Mouse (Mus musculus) MEL (cell line): ENCODE results near the gene Selenon. TPM values are rescaled to one million over a fixed set of nuclear protein-coding genes. Genes with fewer than 3 reads are reported as not detected.

ENCODE experiments used
- DNase-seq: peaks from one replicate; pipeline ENCODE4 v3.0.0; 2011; ENCODE audit warnings: low read depth, low spot score
- H3K27ac ChIP-seq: 2 replicates; pipeline ENCODE4 v1.5.1; 2012; ENCODE audit warnings: low read depth, mild to moderate bottlenecking, control low read depth, low read length, moderate library complexity; ENCODE audit not compliant: control insufficient read depth
- H3K27me3 ChIP-seq, 2 experiments: fragments of 150-350 bp in 1 of 2; sonication (generic) in 1 of 2; 2 replicates each; pipeline ENCODE4 v1.6.1; 2012; ENCODE audit warnings: low read length in 2 of 2, mild to moderate bottlenecking in 2 of 2, improper control_type of control experiment in 1 of 2, moderate library complexity in 1 of 2; ENCODE audit not compliant: insufficient read depth in 2 of 2, control insufficient read depth in 1 of 2
- H3K36me3 ChIP-seq, 2 experiments: 2 replicates each; pipeline ENCODE4 v1.6.1; 2012 to 2014; ENCODE audit warnings: low read length in 2 of 2, improper control_type of control experiment in 1 of 2, inconsistent platforms in 1 of 2, mild to moderate bottlenecking in 1 of 2; ENCODE audit not compliant: insufficient read depth in 2 of 2, control insufficient read depth in 1 of 2
- H3K4me1 ChIP-seq, 2 experiments: fragments of 150-350 bp in 1 of 2; sonication (generic) in 1 of 2; 2 replicates each; pipeline ENCODE4 v1.6.1; 2012; ENCODE audit warnings: low read length in 2 of 2, improper control_type of control experiment in 1 of 2, mild to moderate bottlenecking in 1 of 2; ENCODE audit not compliant: insufficient read depth in 2 of 2, control insufficient read depth in 1 of 2
- H3K4me3 ChIP-seq, 2 experiments: fragments of 150-350 bp in 1 of 2; sonication (generic) in 1 of 2; 2 replicates each; pipeline ENCODE4 v1.5.1; 2012; ENCODE audit warnings: low read depth in 2 of 2, low read length in 2 of 2, mild to moderate bottlenecking in 2 of 2, moderate library complexity in 2 of 2, control low read depth in 1 of 2, improper control_type of control experiment in 1 of 2; ENCODE audit not compliant: control insufficient read depth in 1 of 2, insufficient read depth in 1 of 2
- H3K79me2 ChIP-seq: 2 replicates; pipeline ENCODE4 v1.6.1; 2012; ENCODE audit warnings: mild to moderate bottlenecking, low read length, moderate library complexity; ENCODE audit not compliant: control insufficient read depth, poor library complexity, insufficient read depth
- H3K9ac ChIP-seq: 2 replicates; pipeline ENCODE4 v1.6.1; 2012; ENCODE audit warnings: low read depth, mild to moderate bottlenecking, control low read depth, low read length, moderate library complexity; ENCODE audit not compliant: control insufficient read depth, poor library complexity, severe bottlenecking
- H3K9me3 ChIP-seq: fragments of 150-350 bp; sonication (generic); replicated peaks from 2 replicates; pipeline ENCODE4 v1.6.1; 2012; ENCODE audit warnings: mild to moderate bottlenecking, low read length, improper control_type of control experiment, moderate library complexity; ENCODE audit not compliant: insufficient read depth
- CHD2 ChIP-seq: IDR thresholded peaks from 2 replicates; pipeline ENCODE4 v1.6.1; 2011; ENCODE audit warnings: low read length, improper control_type of control experiment
- CTCF ChIP-seq, 3 experiments: IDR thresholded peaks in 2 of 3; conservative IDR thresholded peaks in 1 of 3; 2 replicates each; pipeline ENCODE4 v1.5.1; 2011 to 2012; ENCODE audit warnings: low read length in 3 of 3, low read depth in 2 of 3, mild to moderate bottlenecking in 2 of 3, improper control_type of control experiment in 1 of 3, inconsistent platforms in 1 of 3, mixed read lengths in 1 of 3, moderate library complexity in 1 of 3; ENCODE audit not compliant: control insufficient read depth in 1 of 3, insufficient read depth in 1 of 3, poor library complexity in 1 of 3, severe bottlenecking in 1 of 3
- E2F4 ChIP-seq: IDR thresholded peaks from 2 replicates; pipeline ENCODE4 v1.6.1; 2011; ENCODE audit warnings: low read depth, low read length, improper control_type of control experiment, borderline replicate concordance
- GATA1 ChIP-seq: IDR thresholded peaks from 2 replicates; pipeline ENCODE4 v1.6.1; 2011; ENCODE audit warnings: low read depth, low read length, improper control_type of control experiment
- MAX ChIP-seq: IDR thresholded peaks from 2 replicates; pipeline ENCODE4 v1.6.1; 2011; ENCODE audit warnings: low read length, improper control_type of control experiment
- MEF2A ChIP-seq: IDR thresholded peaks from 2 replicates; pipeline ENCODE4 v1.6.1; 2014; ENCODE audit warnings: low read depth, mild to moderate bottlenecking, inconsistent platforms, low read length, improper control_type of control experiment; ENCODE audit not compliant: poor library complexity, insufficient replicate concordance, severe bottlenecking; ENCODE audit errors: extremely low read depth
- MXI1 ChIP-seq: IDR thresholded peaks from 2 replicates; pipeline ENCODE4 v1.6.1; 2011; ENCODE audit warnings: mild to moderate bottlenecking, low read depth, low read length, improper control_type of control experiment
- NELFE ChIP-seq: IDR thresholded peaks from 2 replicates; pipeline ENCODE4 v1.6.1; 2011; ENCODE audit warnings: low read depth, low read length, improper control_type of control experiment
- NRF1 ChIP-seq: IDR thresholded peaks from 2 replicates; pipeline ENCODE4 v1.6.1; 2014; ENCODE audit warnings: low read depth, mild to moderate bottlenecking, inconsistent platforms, low read length, improper control_type of control experiment, moderate library complexity; ENCODE audit not compliant: poor library complexity, insufficient read depth, severe bottlenecking
- POLR2A ChIP-seq, 2 experiments: IDR thresholded peaks; 2 replicates each; pipeline ENCODE4 v1.6.1; 2011 to 2012; ENCODE audit warnings: low read length in 2 of 2, mild to moderate bottlenecking in 2 of 2, control low read depth in 1 of 2, improper control_type of control experiment in 1 of 2, low read depth in 1 of 2, moderate library complexity in 1 of 2; ENCODE audit not compliant: control insufficient read depth in 1 of 2, insufficient read depth in 1 of 2, poor library complexity in 1 of 2
- POLR2AphosphoS5 ChIP-seq: IDR thresholded peaks from 2 replicates; pipeline ENCODE4 v1.6.1; 2012; ENCODE audit warnings: low read depth, borderline replicate concordance, mild to moderate bottlenecking, inconsistent platforms, low read length, moderate library complexity, mixed read lengths
- RCOR1 ChIP-seq: IDR thresholded peaks from 2 replicates; pipeline ENCODE4 v1.6.1; 2012; ENCODE audit warnings: low read depth, mild to moderate bottlenecking, inconsistent platforms, low read length, improper control_type of control experiment
- TAL1 ChIP-seq: IDR thresholded peaks from 2 replicates; pipeline ENCODE4 v1.6.1; 2012; ENCODE audit warnings: mild to moderate bottlenecking, inconsistent platforms, low read length, moderate library complexity, mixed read lengths
- TCF12 ChIP-seq: IDR thresholded peaks from 2 replicates; pipeline ENCODE4 v1.6.1; 2014; ENCODE audit warnings: low read depth, mild to moderate bottlenecking, inconsistent platforms, low read length, improper control_type of control experiment, moderate library complexity
- ZC3H11A ChIP-seq: IDR thresholded peaks from 2 replicates; pipeline ENCODE4 v1.6.1; 2012; ENCODE audit warnings: low read depth, mild to moderate bottlenecking, inconsistent platforms, low read length, improper control_type of control experiment
- polyA plus RNA-seq, 2 experiments: library from polyadenylated mRNA; stranded (reverse) in 1 of 2; unstranded in 1 of 2; fragments of >175 nt in 1 of 2; fragments of >200 nt in 1 of 2; gene quantifications; 2 replicates each; pipeline versions ENCODE4 v1.2.1 to v1.2.4; 2012; ENCODE audit warnings: low replicate concordance in 2 of 2, low read depth in 1 of 2; ENCODE audit not compliant: insufficient read length in 2 of 2, insufficient read depth in 1 of 2, missing spikeins in 1 of 2
- total RNA-seq: library from RNA; depleted of rRNA; stranded (reverse); fragments of 300-350 nt; gene quantifications from 2 replicates; pipeline ENCODE4 v1.2.3, GENCODE M21; 2012

Gene Selenon
- total and polyA plus RNA-seq, 3 experiments: 2.9 to 16.3 TPM; not detected in 1

DNA sequence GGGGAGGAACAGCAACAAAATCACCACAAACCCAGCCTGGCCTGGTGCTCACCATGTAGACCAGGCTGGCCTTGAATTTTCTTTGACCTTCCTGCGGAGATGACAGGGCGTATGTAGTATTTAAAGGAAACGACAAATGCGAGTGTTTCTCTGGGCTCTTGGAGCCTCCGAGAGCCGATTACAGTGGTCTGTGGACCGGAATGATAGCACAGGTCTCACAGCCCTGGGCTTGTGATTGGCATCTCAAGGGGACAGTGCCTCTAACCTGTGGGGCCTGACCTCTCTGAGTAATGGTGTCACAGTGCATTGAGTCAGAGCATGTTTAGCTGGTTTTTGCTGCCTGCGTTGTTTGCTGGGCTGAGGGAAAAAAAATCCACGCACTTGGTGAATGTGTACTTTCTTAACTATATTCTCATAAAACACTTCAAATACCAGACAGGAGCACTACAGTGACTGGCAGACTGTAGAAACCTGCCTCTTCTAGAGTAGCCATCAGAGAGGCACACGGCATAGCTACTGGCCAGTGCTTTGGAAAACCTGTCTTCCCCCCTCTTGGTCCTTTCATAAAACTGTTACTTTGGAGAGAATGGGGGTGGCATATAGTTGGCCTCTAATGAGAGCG is 37.5 kb downstream of the Selenon start:
- H3K9ac ChIP-seq: no peak overlapping the region
- H3K27me3 ChIP-seq: no peaks in the 10 kb centered on the region
- H3K36me3 ChIP-seq: peaks cover 0 to 15% of the 10 kb centered on the region in 2 experiments; a peak in 3 of 4 replicates
- H3K27ac ChIP-seq: no peak overlapping the region
- no peak for DNase-seq
- no peaks in the 10 kb centered on the region for H3K9me3 ChIP-seq
- TF ChIP-seq NELFE (no peak), ZC3H11A (no peak), POLR2A (IDR thresholded peaks at IDR 0.05; ENCODE audit: control insufficient read depth in 1 of 2, insufficient read depth in 1 of 2, low read depth in 1 of 2, low read length in 2 of 2, poor library complexity in 1 of 2) (no peak), TCF12 (no peak), POLR2AphosphoS5 (no peak), MAX (no peak), E2F4 (no peak), MXI1 (no peak), NRF1 (no peak), CTCF (IDR thresholded peaks at IDR 0.05 in 2 of 3, conservative IDR thresholded peaks at IDR 0.05 in 1 of 3; ENCODE audit: control insufficient read depth in 1 of 3, insufficient read depth in 1 of 3, low read depth in 2 of 3, low read length in 3 of 3, poor library complexity in 1 of 3, severe bottlenecking in 1 of 3) (no peak), GATA1 (no peak)
- TF ChIP-seq, all 39 proteins: peak for 0
- Histone ChIP-seq H3K79me2 (peaks cover 26% of the 10 kb centered on the region), H3K4me3 (no peak overlapping the region), H3K4me1 (peaks cover 9 to 14% of the 10 kb centered on the region in 2 experiments)

DNA sequence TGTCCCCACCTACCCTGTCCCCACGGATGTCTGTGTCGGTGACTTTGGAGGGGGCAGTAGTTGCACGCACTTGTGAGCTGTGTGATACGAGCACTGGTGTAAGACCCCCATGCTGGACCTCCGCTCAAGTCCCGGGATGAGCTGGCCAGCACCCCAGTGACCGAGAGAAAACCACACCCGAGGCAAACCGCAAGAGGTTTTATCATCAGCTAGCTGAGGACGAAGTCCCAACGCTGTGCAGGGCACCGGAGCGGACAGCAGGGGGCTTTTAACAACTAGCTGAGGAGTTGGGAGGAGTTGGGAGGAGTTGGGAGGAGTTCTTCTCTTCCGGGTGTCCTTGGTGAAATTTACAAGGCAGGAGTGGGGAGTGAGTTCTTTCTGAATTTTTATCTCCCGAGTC is 39.2 kb downstream of the Selenon start:
- H3K9me3 ChIP-seq: no peaks in the 10 kb centered on the region
- H3K27ac ChIP-seq: no peak overlapping the region
- no peak overlapping the region for H3K9ac ChIP-seq
- H3K4me1 ChIP-seq: peaks cover 16 to 17% of the 10 kb centered on the region in 2 experiments
- no peaks in the 10 kb centered on the region for H3K27me3 ChIP-seq
- peaks cover 0 to 17% of the 10 kb centered on the region in 2 experiments; a peak in 3 of 4 replicates for H3K36me3 ChIP-seq
- no peak for DNase-seq
- H3K4me3 ChIP-seq: no peak overlapping the region
- H3K79me2 ChIP-seq: peaks cover 24% of the 10 kb centered on the region
- no peak for TF ChIP-seq E2F4
- TF ChIP-seq CHD2: no peak
- TF ChIP-seq TAL1: no peak
- no peak for TF ChIP-seq MEF2A

DNA sequence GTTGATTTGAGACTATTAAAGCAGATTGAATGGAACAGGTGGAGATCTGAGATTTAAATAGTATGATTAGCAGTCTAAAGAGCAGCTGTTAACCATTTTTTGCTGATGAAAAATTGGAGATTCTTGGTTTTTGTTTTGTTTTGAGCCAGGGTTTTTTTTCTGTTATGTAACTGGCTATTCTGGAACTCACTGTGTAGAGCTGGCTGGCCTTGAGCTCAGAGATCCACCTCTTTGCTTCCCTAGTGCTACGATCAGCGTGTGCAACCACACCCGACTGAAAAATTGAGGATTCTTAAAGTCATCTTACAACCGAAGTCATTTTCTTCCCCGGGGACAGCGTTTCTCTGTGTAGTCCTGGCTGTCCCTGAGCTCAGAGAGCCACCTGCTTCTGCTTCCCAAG is 40.2 kb downstream of the Selenon start:
- H3K27ac ChIP-seq: peak overlapping the region; percentile 5; the same call in 1 of the 2 replicates
- H3K79me2 ChIP-seq: peaks cover 24% of the 10 kb centered on the region
- H3K36me3 ChIP-seq: peaks cover 0 to 17% of the 10 kb centered on the region in 2 experiments; a peak in 3 of 4 replicates
- TF ChIP-seq RCOR1: no peak
- no peaks in the 10 kb centered on the region for H3K27me3 ChIP-seq
- peak; percentile 32 for DNase-seq
- H3K4me3 ChIP-seq: peak overlapping the region; percentile 39 to 73
- H3K4me1 ChIP-seq: peaks cover 16 to 19% of the 10 kb centered on the region in 2 experiments
- H3K9me3 ChIP-seq: no peaks in the 10 kb centered on the region
- peak overlapping the region; percentile 77 for H3K9ac ChIP-seq
